Mouse (Mus musculus): Measurements from ENCODE around the gene Kctd2. TPM values are rescaled to one million over a fixed set of nuclear protein-coding genes. Genes with fewer than 3 reads are reported as not detected.
"Not testable (repeated sequence)": the region's sequence is repeated elsewhere in the genome, so short reads cannot be mapped to it uniquely, and the experiment has no call there.

The Kctd2 gene
- polyA plus RNA-seq, 1 experiment from 2014 or later, result 26.3 TPM

DNA sequence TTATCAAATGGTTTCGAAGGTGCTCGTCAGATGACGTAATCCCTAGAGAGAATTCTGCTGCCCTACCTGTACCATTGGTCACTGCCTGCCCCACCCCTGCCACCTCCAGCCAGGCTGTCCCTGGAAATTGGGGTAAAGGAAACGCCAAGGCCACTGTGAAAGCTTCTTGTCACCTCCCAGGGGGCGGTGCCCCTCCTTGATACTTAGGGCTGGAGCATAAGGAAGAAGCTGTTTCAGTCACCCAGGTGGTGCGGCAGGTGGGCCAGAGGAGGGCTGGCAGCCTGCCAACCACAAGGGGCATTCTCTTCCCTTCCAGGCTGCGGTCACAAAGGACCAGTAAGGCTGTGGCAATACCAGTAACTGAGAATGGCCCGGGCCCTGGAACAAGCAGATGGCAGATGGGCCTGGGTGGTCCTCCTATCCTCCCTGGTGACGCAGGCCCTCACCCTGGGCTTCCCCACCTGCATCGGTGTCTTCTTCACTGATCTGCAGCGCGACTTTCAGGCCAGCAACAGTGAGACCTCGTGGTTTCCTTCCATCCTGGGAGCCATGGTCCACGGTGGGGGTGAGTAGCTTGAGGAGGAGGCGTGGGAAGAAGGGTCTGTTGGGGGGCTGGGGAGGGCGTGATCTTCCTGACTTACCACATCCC is 42.4 kb downstream of the Kctd2 start, which contains the start of gene Slc16a5:
Gene Slc16a5, plus strand, starts transcription at position 232 of the 649 bp plus-strand sequence.
- Histone ChIP-seq H3K36me3 (no peaks in the 10 kb centered on the region), H3K4me3 (no peak within 1 kb of the TSS), H3K4me1 (no peaks in the 10 kb centered on the region), H3K9me3 (no peaks in the 10 kb centered on the region), H3K27ac (replicated peaks) (no peak within 1 kb of the TSS), H3K4me2 (replicated peaks) (no peak within 1 kb of the TSS), H3K9ac (replicated peaks) (no peak within 1 kb of the TSS), H3K27me3 (no peaks in the 10 kb centered on the region)
- no peak for ATAC-seq (replicated peaks)
- 78% methylated on average over 16 of the region's 16 CpGs for WGBS

DNA sequence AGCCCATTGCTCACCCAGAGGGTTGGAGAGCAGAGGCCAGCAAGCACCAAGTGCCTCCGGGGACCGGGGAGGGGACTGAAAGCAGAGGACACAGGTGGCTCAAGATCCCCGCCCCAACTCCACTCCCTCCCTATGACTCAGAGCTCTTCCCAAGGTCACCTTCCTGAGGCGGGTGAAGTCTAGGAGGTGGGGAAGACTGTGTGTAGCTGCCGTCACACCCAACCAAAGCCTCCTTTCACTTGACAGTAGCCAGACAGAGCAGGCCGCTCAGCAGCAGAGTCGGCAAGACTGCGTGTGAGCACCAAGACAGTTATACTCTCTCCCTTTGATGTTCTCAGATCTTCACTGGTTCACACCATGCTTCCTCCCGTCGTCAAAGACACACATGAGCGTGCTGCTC is 43.5 kb downstream of the Kctd2 start:
- WGBS, result 77% methylated on average over 11 of the region's 11 CpGs
- no peaks in the 10 kb centered on the region for H3K27me3 ChIP-seq
- H3K9me3 ChIP-seq, result no peaks in the 10 kb centered on the region
- no peak overlapping the region for H3K4me2 ChIP-seq (replicated peaks)
- no peaks in the 10 kb centered on the region for H3K4me1 ChIP-seq
- H3K4me3 ChIP-seq, result no peak overlapping the region
- no peak overlapping the region for H3K27ac ChIP-seq (replicated peaks)
- H3K9ac ChIP-seq (replicated peaks), result no peak overlapping the region
- no peak for ATAC-seq (replicated peaks)
- H3K36me3 ChIP-seq, result no peaks in the 10 kb centered on the region

DNA sequence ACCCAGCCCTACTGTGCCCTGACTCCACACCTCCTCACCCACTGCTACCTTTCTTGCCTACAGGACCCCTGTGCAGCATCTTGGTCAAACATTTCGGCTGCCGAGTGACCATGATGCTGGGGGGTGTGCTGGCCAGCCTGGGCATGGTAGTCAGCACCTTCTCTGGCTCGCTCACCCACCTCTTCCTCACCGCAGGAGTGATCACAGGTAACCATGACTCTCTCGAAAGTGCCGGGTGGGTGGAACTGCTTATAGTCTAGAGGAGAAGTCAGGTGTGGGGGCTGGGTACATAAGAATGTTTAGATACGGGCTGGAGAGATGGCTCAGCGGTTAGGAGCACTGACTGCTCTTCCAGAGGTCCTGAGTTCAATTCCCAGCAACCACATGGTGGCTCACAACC is 44.9 kb downstream of the Kctd2 start:
- no peak overlapping the region for H3K4me2 ChIP-seq (replicated peaks)
- H3K36me3 ChIP-seq, result no peaks in the 10 kb centered on the region
- no peak overlapping the region for H3K9ac ChIP-seq (replicated peaks)
- H3K9me3 ChIP-seq, result no peaks in the 10 kb centered on the region
- no peaks in the 10 kb centered on the region for H3K27me3 ChIP-seq
- WGBS, result 87% methylated on average over 8 of the region's 8 CpGs
- no peak overlapping the region for H3K27ac ChIP-seq (replicated peaks)
- H3K4me3 ChIP-seq, result no peak overlapping the region
- no peak for ATAC-seq (replicated peaks)
- no peaks in the 10 kb centered on the region for H3K4me1 ChIP-seq

DNA sequence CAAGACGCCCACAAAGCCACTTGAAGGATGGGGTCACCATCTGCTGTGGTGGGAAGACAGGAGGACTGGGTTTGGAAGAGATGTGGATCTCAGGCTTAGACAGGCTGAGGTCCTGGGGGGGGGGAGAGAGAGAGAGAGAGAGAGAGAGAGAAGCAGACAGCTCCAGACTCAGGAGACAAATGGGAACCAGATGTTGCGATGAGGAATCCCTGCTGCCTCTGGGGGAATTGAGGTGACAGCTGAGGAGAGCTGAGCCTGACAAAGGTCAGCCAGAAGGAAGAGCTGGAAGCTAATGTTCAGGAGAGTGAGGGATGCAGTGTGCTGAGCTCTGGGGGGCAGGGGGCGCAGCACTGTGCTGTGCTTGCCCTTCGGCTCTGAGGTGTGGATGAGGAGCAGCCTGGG is 47.3 kb downstream of the Kctd2 start:
- no peaks in the 10 kb centered on the region for H3K4me1 ChIP-seq
- H3K27ac ChIP-seq (replicated peaks), result no peak overlapping the region
- no peak overlapping the region for H3K4me2 ChIP-seq (replicated peaks)
- H3K4me3 ChIP-seq, result no peak overlapping the region
- WGBS, result 74% methylated on average over 4 of the region's 4 CpGs
- no peaks in the 10 kb centered on the region for H3K9me3 ChIP-seq
- ATAC-seq (replicated peaks), result no peak
- no peaks in the 10 kb centered on the region for H3K36me3 ChIP-seq
- H3K27me3 ChIP-seq, result no peaks in the 10 kb centered on the region
- no peak overlapping the region for H3K9ac ChIP-seq (replicated peaks)

DNA sequence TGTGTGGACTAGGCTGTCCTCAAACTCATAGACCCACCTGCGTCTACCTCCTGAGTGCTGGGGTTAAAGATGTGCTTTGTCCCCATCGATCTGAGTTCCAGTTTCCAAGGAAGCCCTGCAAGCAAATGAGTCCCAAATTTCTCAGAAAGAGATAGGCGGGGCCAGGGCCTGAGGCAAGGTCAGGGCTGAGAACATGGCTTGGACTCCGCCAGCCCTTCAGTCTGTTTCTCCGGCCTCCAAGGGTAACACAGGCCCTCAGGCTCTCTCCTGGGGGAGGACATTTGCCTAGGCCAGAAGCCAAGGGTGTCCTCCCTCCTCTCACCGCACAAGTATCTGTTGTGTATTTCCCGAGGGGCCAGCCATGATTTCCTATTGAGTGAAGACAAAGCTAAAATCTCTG is 52.3 kb downstream of the Kctd2 start:
- H3K4me1 ChIP-seq, result peaks cover 28% of the 10 kb centered on the region
- no peak overlapping the region for H3K4me3 ChIP-seq
- H3K9me3 ChIP-seq, result no peaks in the 10 kb centered on the region
- 83% methylated on average over 7 of the region's 7 CpGs for WGBS
- no peak for ATAC-seq (replicated peaks)
- H3K9ac ChIP-seq (replicated peaks), result no peak overlapping the region
- no peaks in the 10 kb centered on the region for H3K27me3 ChIP-seq
- no peak overlapping the region for H3K27ac ChIP-seq (replicated peaks)
- H3K36me3 ChIP-seq, result no peaks in the 10 kb centered on the region
- no peak overlapping the region for H3K4me2 ChIP-seq (replicated peaks)

DNA sequence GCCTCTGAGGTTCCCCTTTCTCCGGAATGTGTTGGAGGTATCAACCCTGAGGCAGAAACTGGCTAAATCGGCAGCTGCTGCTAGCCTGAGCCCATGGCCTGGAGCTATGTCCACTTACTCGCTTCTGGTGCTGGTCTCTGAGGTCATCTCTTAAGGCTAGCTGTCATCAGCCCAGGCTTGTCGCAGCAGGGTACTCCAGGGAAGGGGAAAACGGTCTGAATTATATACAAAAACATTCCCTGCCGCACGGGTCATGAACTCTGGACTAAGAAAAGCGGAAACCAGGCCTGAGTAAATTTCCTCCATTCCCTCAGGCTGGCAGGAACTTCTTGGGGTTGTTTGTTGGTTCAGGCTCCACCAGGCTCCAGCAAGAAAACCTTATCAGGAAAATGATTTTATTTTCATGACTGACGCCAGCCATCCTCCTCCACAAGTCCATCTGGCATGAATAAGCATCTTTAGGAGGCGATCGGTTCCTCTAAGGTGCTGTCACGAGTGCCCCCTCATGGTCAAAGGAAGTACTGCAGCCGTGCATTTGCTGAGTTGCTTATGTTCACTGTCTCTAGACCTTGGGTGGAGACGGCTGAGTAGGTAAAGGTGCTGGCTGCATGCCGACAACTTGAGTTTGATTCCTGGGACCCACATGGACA is 53.8 kb downstream of the Kctd2 start:
- Histone ChIP-seq H3K9ac (replicated peaks) (0 out of 2 replicates have a peak overlapping the region, but pooled peaks have one; percentile 11), H3K4me1 (peaks cover 31% of the 10 kb centered on the region), H3K9me3 (no peaks in the 10 kb centered on the region), H3K36me3 (no peaks in the 10 kb centered on the region), H3K4me3 (no peak overlapping the region), H3K27ac (replicated peaks) (peak overlapping the region; percentile 68), H3K27me3 (no peaks in the 10 kb centered on the region), H3K4me2 (replicated peaks) (no peak overlapping the region)
- no peak; the same call in 1 of the 2 replicates for ATAC-seq (replicated peaks)
- 29% methylated on average over 15 of the region's 15 CpGs for WGBS

DNA sequence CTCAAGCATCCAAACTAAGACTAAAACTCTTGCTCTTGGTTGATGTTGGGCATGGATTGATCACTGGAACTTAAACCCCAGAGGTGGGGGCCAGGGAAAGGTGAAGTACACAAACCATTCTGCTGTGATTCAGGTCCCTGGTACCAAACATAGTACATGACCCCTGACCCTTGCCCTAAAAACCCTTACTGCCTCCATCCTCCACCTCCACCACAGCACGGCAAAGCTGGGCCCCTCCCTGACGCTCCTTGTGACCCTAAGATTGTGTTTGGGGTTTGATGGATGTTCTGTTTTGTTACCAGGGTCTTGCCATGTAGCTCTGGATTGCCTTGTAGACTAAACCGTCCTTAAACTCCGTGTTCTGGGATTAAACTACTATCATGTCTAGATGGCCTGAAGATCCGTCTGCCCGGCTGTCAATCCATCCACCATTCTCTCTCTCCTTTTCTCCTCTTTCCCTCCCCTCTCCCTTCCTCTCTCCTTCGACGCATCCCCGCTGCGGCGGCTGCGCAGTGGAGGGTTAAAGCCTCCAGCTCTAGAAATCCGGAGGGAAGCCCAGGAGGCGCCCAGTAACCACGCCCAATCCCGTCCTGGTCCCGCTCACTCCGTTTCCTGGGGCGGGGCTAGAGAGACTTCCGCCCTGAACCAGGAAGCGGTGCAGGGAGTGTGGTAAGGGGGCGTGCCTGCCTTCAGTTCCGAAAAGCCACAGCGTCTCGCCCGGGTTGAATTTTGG is 55.3 kb downstream of the Kctd2 start, which contains the start of gene Armc7:
Gene Armc7, plus strand, starts transcription at position 643 of the 733 bp plus-strand sequence.
- Histone ChIP-seq H3K36me3 (0 out of 2 replicates have a peak, but pooled peaks cover 3% of the 10 kb centered on the region), H3K9ac (replicated peaks) (peak within 1 kb of the TSS; percentile 78), H3K4me3 (peak within 1 kb of the TSS; percentile 95), H3K4me1 (peaks cover 31% of the 10 kb centered on the region), H3K27me3 (no peaks in the 10 kb centered on the region), H3K4me2 (replicated peaks) (peak within 1 kb of the TSS; percentile 96), H3K9me3 (no peaks in the 10 kb centered on the region), H3K27ac (replicated peaks) (peak within 1 kb of the TSS; percentile 87)
- WGBS, result under 1% methylated on average over 26 of the region's 26 CpGs
- peak; percentile 98 for ATAC-seq (replicated peaks)

DNA sequence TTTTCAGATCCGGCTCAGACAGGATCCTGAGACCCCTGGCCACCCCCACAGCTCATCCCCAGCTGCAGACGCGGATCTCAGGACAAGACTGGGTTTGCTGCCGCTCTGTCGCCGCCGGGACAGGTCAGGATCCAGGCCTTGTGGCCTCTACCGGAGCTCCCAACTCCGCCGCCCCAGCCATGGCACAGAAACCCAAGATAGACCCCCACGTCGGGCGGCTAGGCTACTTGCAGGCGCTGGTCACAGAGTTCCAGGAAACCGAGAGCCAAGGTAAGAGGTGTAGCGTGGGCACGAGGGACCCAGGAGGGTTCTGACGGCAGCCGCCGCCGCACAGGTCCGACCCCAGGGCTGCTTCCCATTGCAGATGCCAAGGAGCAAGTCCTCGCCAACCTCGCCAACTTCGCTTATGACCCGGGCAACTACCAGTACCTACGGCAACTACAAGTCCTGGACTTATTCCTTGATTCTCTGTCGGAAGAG is 55.9 kb downstream of the Kctd2 start:
- peaks cover 31% of the 10 kb centered on the region for H3K4me1 ChIP-seq
- 0 out of 2 replicates have a peak, but pooled peaks cover 3% of the 10 kb centered on the region for H3K36me3 ChIP-seq
- H3K27me3 ChIP-seq, result no peaks in the 10 kb centered on the region
- ATAC-seq (replicated peaks), result no peak; the same call in 1 of the 2 replicates
- peak overlapping the region; percentile 95 for H3K4me3 ChIP-seq
- H3K27ac ChIP-seq (replicated peaks), result peak overlapping the region; percentile 87
- no peaks in the 10 kb centered on the region for H3K9me3 ChIP-seq
- H3K9ac ChIP-seq (replicated peaks), result peak overlapping the region; percentile 78
- peak overlapping the region; percentile 96 for H3K4me2 ChIP-seq (replicated peaks)
- WGBS, result 3% methylated on average over 28 of the region's 28 CpGs

DNA sequence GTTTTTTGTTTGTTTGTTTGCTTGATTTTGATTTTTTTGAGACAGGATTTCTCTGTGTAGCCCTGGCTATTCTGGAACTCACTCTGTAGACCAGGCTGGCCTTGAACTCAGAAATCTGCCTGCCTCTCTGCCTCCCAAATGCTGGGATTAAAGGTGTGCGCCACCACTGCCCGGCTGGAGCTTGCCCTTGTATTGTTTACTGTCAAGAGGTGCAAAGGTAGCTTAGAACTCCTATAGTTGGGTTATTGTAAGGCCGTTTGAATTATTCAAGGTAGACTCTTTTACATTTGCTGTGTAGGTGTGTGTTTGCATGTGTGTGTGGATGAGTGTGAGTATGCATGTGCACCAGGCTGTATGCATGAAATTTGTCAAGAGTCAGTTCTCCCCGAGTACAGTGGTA is 56.7 kb downstream of the Kctd2 start:
- Histone ChIP-seq H3K4me1 (peaks cover 31% of the 10 kb centered on the region), H3K4me2 (replicated peaks) (peak overlapping the region; percentile 96), H3K4me3 (peak overlapping the region; percentile 12; the same call in 1 of the 2 replicates)
- 80% methylated on average over 4 of the region's 4 CpGs for WGBS
- not testable (repeated sequence) for H3K27ac ChIP-seq (replicated peaks); H3K9me3 ChIP-seq; H3K27me3 ChIP-seq; H3K36me3 ChIP-seq; ATAC-seq (replicated peaks); H3K9ac ChIP-seq (replicated peaks)

DNA sequence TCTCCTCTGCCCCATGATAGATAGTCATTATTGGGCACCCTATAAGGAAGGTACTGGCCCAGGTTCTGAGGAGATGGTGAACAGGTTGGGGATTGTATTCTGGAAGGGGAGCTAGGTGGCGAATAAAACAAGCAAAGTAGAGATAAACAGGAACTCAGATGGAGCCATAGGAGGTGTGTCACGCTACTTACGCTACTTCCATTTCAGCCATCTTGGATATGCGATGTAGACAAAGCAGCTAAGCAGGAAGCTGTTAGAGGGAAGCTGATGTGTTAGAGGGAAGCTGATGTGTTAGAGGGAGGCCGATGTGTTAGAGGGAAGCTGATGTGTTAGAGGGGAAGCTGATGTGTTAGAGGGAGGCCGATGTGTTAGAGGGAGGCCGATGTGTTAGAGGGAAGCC is 57.5 kb downstream of the Kctd2 start:
- not testable (repeated sequence) for H3K36me3 ChIP-seq; H3K9me3 ChIP-seq; ATAC-seq (replicated peaks); H3K4me2 ChIP-seq (replicated peaks); H3K27ac ChIP-seq (replicated peaks); H3K9ac ChIP-seq (replicated peaks); H3K27me3 ChIP-seq; H3K4me3 ChIP-seq
- peaks cover 31% of the 10 kb centered on the region for H3K4me1 ChIP-seq
- 88% methylated on average over 7 of the region's 7 CpGs for WGBS

DNA sequence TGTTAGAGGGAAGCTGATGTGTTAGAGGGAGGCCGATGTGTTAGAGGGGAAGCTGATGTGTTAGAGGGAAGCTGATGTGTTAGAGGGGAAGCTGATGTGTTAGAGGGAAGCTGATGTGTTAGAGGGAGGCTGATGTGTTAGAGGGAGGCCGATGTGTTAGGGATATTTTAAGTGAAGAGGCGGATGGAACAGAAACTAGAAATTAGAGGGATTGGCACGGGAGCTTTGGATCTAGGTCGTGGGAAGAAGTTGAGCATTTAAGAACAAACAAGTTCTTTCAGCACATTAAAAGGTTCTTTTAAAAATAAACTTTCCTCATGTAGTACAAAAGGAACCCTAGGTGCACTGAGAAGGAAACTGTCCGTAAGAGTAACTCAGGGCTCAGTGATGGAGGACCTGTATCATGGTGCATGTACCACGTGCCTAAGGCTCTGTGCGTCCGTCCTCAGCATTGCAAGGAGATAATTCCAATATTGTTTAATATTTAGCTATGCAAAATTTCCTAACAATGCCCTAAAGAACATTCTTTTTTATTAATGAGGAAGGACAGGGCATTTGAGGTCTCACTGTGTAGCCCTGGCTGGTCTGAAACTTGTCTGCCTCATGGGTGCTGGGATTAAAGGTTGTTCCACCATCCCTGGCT is 58.5 kb downstream of the Kctd2 start:
- no peak overlapping the region for H3K9ac ChIP-seq (replicated peaks)
- H3K4me3 ChIP-seq, result no peak overlapping the region
- H3K4me2 ChIP-seq (replicated peaks), result no peak overlapping the region
- H3K36me3 ChIP-seq, result 0 out of 2 replicates have a peak, but pooled peaks cover 3% of the 10 kb centered on the region
- no peak overlapping the region for H3K27ac ChIP-seq (replicated peaks)
- no peaks in the 10 kb centered on the region for H3K9me3 ChIP-seq
- peaks cover 29% of the 10 kb centered on the region for H3K4me1 ChIP-seq
- H3K27me3 ChIP-seq, result no peaks in the 10 kb centered on the region
- no peak for ATAC-seq (replicated peaks)
- 89% methylated on average over 9 of the region's 9 CpGs for WGBS

Measured in forebrain, embryonic 15.5 days (tissue).